Mouse (Mus musculus) ES-Bruce4 (cell line): ENCODE measurements around the gene Olfr552. TPM values are rescaled to one million over a fixed set of nuclear protein-coding genes. Genes with fewer than 3 reads are reported as not detected.
"Not testable (repeated sequence)": the region's sequence is repeated elsewhere in the genome, so short reads cannot be mapped to it uniquely, and the experiment has no call there.

Experiments used
- H3K27ac ChIP-seq: 2 replicates; pipeline ENCODE4 v1.5.1; 2012; ENCODE audit warnings: low read length, inconsistent platforms; ENCODE audit not compliant: insufficient read depth
- H3K27me3 ChIP-seq: 2 replicates; pipeline ENCODE4 v1.6.1; 2012; ENCODE audit warnings: mild to moderate bottlenecking, low read length, inconsistent platforms; ENCODE audit not compliant: control insufficient read depth, poor library complexity, insufficient read depth, severe bottlenecking
- H3K36me3 ChIP-seq: 2 replicates; pipeline ENCODE4 v1.6.1; 2012; ENCODE audit warnings: inconsistent platforms, mild to moderate bottlenecking, low read length, moderate library complexity; ENCODE audit not compliant: control insufficient read depth, poor library complexity, insufficient read depth, severe bottlenecking
- H3K4me1 ChIP-seq: one replicate; pipeline ENCODE4 v1.8.1; 2011; ENCODE audit warnings: low read length; ENCODE audit not compliant: control insufficient read depth, insufficient read depth
- H3K4me3 ChIP-seq: 2 replicates; pipeline ENCODE4 v1.5.1; 2011; ENCODE audit warnings: low read depth, mild to moderate bottlenecking, low read length
- H3K9ac ChIP-seq: 2 replicates; pipeline ENCODE4 v1.6.1; 2012; ENCODE audit warnings: low read depth, mild to moderate bottlenecking, inconsistent platforms; ENCODE audit not compliant: poor library complexity, severe bottlenecking
- H3K9me3 ChIP-seq: replicated peaks from 2 replicates; pipeline ENCODE4 v1.6.1; 2012; ENCODE audit warnings: mild to moderate bottlenecking, low read length, inconsistent platforms; ENCODE audit not compliant: control insufficient read depth, poor library complexity, insufficient read depth, severe bottlenecking
- CTCF ChIP-seq: IDR thresholded peaks from one replicate; pipeline ENCODE4 v1.8.1; 2011; ENCODE audit warnings: low read depth, low read length
- EP300 ChIP-seq: IDR thresholded peaks from 2 replicates; pipeline ENCODE4 v1.6.1; 2011; ENCODE audit warnings: low read depth, low read length; ENCODE audit not compliant: insufficient read depth
- POLR2A ChIP-seq: IDR thresholded peaks from one replicate; pipeline ENCODE4 v1.8.1; 2011; ENCODE audit warnings: low read length; ENCODE audit not compliant: insufficient read depth
- polyA plus RNA-seq: library from polyadenylated mRNA; stranded (reverse); fragments of >200 nt; gene quantifications from 2 replicates; pipeline ENCODE4 v1.2.4, GENCODE M21; 2011; ENCODE audit warnings: low read depth; ENCODE audit not compliant: missing spikeins, insufficient read depth, insufficient read length

Olfr552 gene
- polyA plus RNA-seq, 1 experiment = not detected

DNA sequence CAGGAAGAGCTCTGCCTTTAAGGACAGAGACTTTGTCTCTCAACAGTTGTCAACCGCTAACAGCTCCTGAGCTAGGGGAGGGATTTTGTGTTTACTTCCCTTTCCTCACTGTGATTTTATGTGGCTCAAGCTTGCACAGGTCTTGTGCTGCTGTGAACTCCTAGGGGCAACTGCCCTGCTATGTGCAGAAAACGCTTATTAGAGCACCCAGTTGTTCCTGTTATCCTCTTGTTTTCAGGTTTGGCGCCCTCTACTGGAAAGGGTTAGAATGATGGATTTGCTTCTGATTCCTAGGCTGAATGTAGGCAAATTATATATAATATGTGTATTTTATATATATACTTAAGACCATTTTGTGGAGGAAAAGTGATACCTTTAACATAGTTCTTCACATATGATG, 39.1 kb downstream of the Olfr552 start:
- no peak for TF ChIP-seq EP300
- TF ChIP-seq CTCF = no peak
- TF ChIP-seq POLR2A = no peak
- H3K27ac ChIP-seq = no peak overlapping the region
- H3K36me3 ChIP-seq = no peaks in the 10 kb centered on the region
- H3K4me1 ChIP-seq = no peaks in the 10 kb centered on the region
- H3K9me3 ChIP-seq = no peaks in the 10 kb centered on the region
- no peak overlapping the region for H3K9ac ChIP-seq
- H3K27me3 ChIP-seq = no peaks in the 10 kb centered on the region
- no peak overlapping the region for H3K4me3 ChIP-seq

DNA sequence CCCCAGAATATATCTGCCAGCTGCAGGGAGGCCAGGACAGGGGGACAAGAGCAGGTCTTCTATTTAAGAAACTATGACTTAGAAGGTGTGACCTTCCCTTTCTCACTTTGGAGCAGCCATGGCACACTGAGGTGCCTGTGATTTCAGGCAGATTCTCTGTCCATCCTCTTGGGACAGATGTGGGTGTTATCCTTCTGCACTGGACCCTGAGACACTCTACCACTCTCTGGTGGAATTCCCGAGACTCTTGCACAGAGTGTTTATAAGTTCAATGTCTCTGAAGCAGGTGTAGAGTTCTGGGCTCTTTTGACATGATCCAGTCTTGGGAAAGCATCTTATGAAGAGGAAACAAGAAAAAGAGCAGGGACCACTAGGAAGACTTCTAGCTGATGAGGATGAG, 40.6 kb downstream of the Olfr552 start, which contains the start of gene Olfr554:
Gene Olfr554, plus strand, starts transcription at position 301 of the 400 bp plus-strand sequence.
- TF ChIP-seq POLR2A (no peak), EP300 (no peak), CTCF (no peak)
- Histone ChIP-seq H3K27me3 (no peaks in the 10 kb centered on the region), H3K27ac (no peak within 1 kb of the TSS), H3K36me3 (no peaks in the 10 kb centered on the region), H3K4me3 (no peak within 1 kb of the TSS), H3K9me3 (no peaks in the 10 kb centered on the region), H3K9ac (no peak within 1 kb of the TSS), H3K4me1 (no peaks in the 10 kb centered on the region)

DNA sequence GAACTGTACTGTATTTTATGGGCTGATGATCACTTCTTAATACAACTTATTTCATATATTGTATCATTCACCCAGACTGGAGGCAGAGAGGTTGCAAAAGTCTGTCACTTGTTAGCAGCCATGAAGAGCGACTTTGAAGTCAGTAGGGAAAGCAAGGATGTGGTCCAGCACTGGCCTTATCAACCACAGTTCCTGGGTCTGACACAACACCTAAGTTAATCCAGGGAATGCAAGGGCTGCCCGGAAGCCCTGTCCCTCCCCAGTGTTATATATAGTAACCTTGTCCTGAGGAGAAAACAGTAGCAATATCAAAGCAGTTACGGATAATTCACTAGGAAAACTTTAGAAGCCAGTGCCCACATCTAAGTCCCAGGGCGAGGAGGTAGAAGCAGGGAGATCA, 47.4 kb downstream of the Olfr552 start:
- H3K36me3 ChIP-seq, H3K4me3 ChIP-seq, H3K9me3 ChIP-seq, H3K27me3 ChIP-seq, H3K9ac ChIP-seq, H3K4me1 ChIP-seq, H3K27ac ChIP-seq: not testable (repeated sequence)

Other genes starting within 250 kb of the Olfr552 start
- gene Rrm1, start 156.1 kb upstream of the Olfr552 start, polyA plus RNA-seq = 157 and 167 TPM in 2 replicates
- gene Olfr543, start 116.1 kb upstream of the Olfr552 start, polyA plus RNA-seq = not detected in 2 replicates
- gene Olfr544, start 109.5 kb upstream of the Olfr552 start, polyA plus RNA-seq = not detected in 2 replicates
- not detected in 2 replicates for gene Olfr545, start 98.2 kb upstream of the Olfr552 start, polyA plus RNA-seq
- gene Olfr547, start 63.0 kb upstream of the Olfr552 start, polyA plus RNA-seq = not detected in 2 replicates
- not detected in 2 replicates for gene Olfr548-ps1, start 56.9 kb upstream of the Olfr552 start, polyA plus RNA-seq
- not detected in 2 replicates for gene Olfr549, start 47.9 kb upstream of the Olfr552 start, polyA plus RNA-seq
- 8.6 and 9.9 TPM in 2 replicates for gene Trim21, start 32.3 kb upstream of the Olfr552 start, polyA plus RNA-seq
- not detected in 2 replicates for gene Olfr550, start 26.3 kb upstream of the Olfr552 start, polyA plus RNA-seq
- not detected in 2 replicates for gene Olfr551, start 5.9 kb upstream of the Olfr552 start, polyA plus RNA-seq
- not detected in 2 replicates for gene Olfr553, start 20.4 kb downstream of the Olfr552 start, polyA plus RNA-seq
- gene Olfr554, start 40.7 kb downstream of the Olfr552 start, polyA plus RNA-seq = not detected in 2 replicates
- not detected in 2 replicates for gene Olfr555, start 61.1 kb downstream of the Olfr552 start, polyA plus RNA-seq
- not detected in 2 replicates for gene Olfr556, start 67.1 kb downstream of the Olfr552 start, polyA plus RNA-seq
- gene Trim68, start 89.6 kb downstream of the Olfr552 start, polyA plus RNA-seq = 7.6 and 9.9 TPM in 2 replicates
- gene Olfr557, start 98.1 kb downstream of the Olfr552 start, polyA plus RNA-seq = not detected in 2 replicates
- gene Olfr558, start 104.4 kb downstream of the Olfr552 start, polyA plus RNA-seq = not detected in 2 replicates
- not detected in 2 replicates for gene Olfr33, start 121.3 kb downstream of the Olfr552 start, polyA plus RNA-seq
- not detected in 2 replicates for gene Olfr559, start 129.7 kb downstream of the Olfr552 start, polyA plus RNA-seq
- gene Olfr560, start 161.6 kb downstream of the Olfr552 start, polyA plus RNA-seq = not detected in 2 replicates
- not detected in 2 replicates for gene Olfr78, start 161.7 kb downstream of the Olfr552 start, polyA plus RNA-seq
- not detected in 2 replicates for gene Olfr561, start 173.5 kb downstream of the Olfr552 start, polyA plus RNA-seq
- not detected in 2 replicates for gene Olfr564, start 205.7 kb downstream of the Olfr552 start, polyA plus RNA-seq